Mouse (Mus musculus) midbrain, embryonic 15.5 days (tissue): ENCODE measurements at regions not wholly inside any gene's neighbourhood (a gene's known extent, or its start where the extent isn't known, plus 50 kb on each side); places are given as distances from the start of the nearest gene placed in this dataset.

ENCODE experiments used
- ATAC-seq: fragments of 200-750 bp; cut with Nextera tagmentation; replicated peaks from 2 replicates; pipeline ENCODE4 v1.8.0; 2017; ENCODE audit warnings: moderate TSS enrichment
- H3K27ac ChIP-seq: fragments of 300-500 bp; sonication (generic); 2 replicates; pipeline ENCODE4 v1.5.1; 2015; ENCODE audit warnings: mild to moderate bottlenecking, inconsistent platforms
- H3K27me3 ChIP-seq: fragments of 300-500 bp; sonication (generic); replicated peaks from 2 replicates; pipeline ENCODE4 v1.6.1; 2015; ENCODE audit warnings: inconsistent platforms
- H3K36me3 ChIP-seq: fragments of 300-500 bp; sonication (generic); replicated peaks from 2 replicates; pipeline ENCODE4 v1.6.1; 2015; ENCODE audit warnings: inconsistent platforms
- H3K4me1 ChIP-seq: fragments of 300-500 bp; sonication (generic); 2 replicates; pipeline ENCODE4 v1.6.1; 2015; ENCODE audit warnings: inconsistent platforms
- H3K4me2 ChIP-seq: fragments of 300-500 bp; sonication (generic); 2 replicates; pipeline ENCODE4 v1.6.1; 2015; ENCODE audit warnings: inconsistent platforms, mild to moderate bottlenecking, moderate library complexity
- H3K4me3 ChIP-seq: fragments of 300-500 bp; sonication (generic); 2 replicates; pipeline ENCODE4 v1.5.1; 2015; ENCODE audit warnings: mild to moderate bottlenecking, inconsistent platforms
- H3K9ac ChIP-seq: fragments of 300-500 bp; sonication (generic); 2 replicates; pipeline ENCODE4 v1.6.1; 2015; ENCODE audit warnings: mild to moderate bottlenecking, inconsistent platforms
- H3K9me3 ChIP-seq: fragments of 300-500 bp; sonication (generic); 2 replicates; pipeline ENCODE4 v1.6.1; 2016; ENCODE audit warnings: inconsistent platforms
- WGBS: fragments of 180-500 bp; shearing (Covaris S2); methylation state at CpG from one replicate; pipeline ENCODE4 v1.1.7; 2015; ENCODE audit warnings: mixed read lengths; 5-methylcytosine and 5-hydroxymethylcytosine counted together

GRCm38 (mm10) chr12:97278331-97278730 lies 980.9 kb downstream of the Galc start:
- Histone ChIP-seq H3K27ac (no peak overlapping the region), H3K36me3 (no peaks in the 10 kb centered on the region), H3K9me3 (no peaks in the 10 kb centered on the region), H3K9ac (no peak overlapping the region), H3K4me3 (no peak overlapping the region), H3K27me3 (no peaks in the 10 kb centered on the region), H3K4me2 (no peak overlapping the region), H3K4me1 (no peaks in the 10 kb centered on the region)
- ATAC-seq = no peak
- 71% methylated on average over 1 of the region's 1 CpGs for WGBS
